Mouse (Mus musculus) adrenal gland, postnatal 4 days (tissue): ENCODE data around the gene Gmeb2. TPM values are rescaled to one million over a fixed set of nuclear protein-coding genes. Genes with fewer than 3 reads are reported as not detected.

Experiments
- DNase-seq, 2 experiments: peaks; one replicate each; pipeline ENCODE4 v3.0.0; 2021 to 2022; ENCODE audit warnings: low spot score in 2 of 2, mixed read lengths in 2 of 2
- long read RNA-seq, 2 experiments: library from polyadenylated mRNA; stranded (forward); transcript quantifications; one replicate each; pipeline ENCODE4 v2.0.0; 2021
- total RNA-seq, 2 experiments: library from RNA; stranded (reverse); gene quantifications; 2 replicates each; pipeline ENCODE4 v1.2.3; 2021

The Gmeb2 gene
- total RNA-seq, result 10 to 100 TPM; 27.9 to 30.8 TPM
- long read RNA-seq, experiment 1, partial matches to known transcripts, result 1 of 2 reads
- long read RNA-seq, experiment 1, other reads (novel, unspliced or antisense), result 1 of 2 reads
- long read RNA-seq, experiment 2, full-length matches to known transcripts, result 2 of 7 reads
- long read RNA-seq, experiment 2, partial matches to known transcripts, result 0 of 7 reads
- long read RNA-seq, experiment 2, other reads (novel, unspliced or antisense), result 5 of 7 reads

DNA sequence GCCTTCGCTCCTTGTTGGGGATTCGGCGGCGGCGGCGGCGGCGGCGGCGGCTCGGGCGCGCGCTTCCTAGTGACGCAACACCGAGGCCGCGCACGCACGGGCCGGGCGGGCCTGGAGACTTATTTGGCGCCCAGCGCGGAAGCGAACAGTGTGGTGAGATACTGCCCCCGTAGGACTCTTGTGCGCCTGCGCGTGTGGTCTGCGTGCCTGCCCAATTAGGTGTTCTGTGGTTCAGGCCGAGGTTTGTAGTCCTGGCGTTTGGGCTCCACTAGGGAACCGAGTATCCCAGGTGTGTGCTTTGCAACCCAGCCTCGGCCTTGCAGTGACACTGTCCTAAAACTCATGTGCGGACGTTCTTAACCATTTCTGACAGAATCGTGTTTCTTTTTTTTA lies at the start of gene Gmeb2:
TSS of gene Gmeb2 (minus strand) at position 78 of the 393 bp plus-strand sequence.
- DNase-seq, result peak; percentile 70 to 86

DNA sequence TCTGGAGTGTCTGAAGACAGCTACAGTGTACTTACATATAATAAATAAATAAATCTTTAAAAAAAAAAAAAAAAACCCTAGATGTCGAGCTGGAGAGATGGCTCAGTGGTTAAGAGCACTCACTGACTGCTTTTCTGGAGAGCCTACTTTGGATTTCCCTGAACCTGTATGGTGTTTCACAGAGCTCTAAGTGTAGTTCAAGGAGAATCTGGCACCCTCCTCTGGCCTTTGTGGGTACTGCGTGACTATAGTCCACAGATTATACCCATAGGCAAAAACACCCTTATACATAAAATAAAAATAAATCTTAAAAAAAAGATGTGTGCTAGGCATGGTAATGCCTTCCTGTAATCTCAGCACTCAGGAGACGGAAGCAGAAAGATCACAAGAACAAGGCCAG lies 46.2 kb upstream of the Gmeb2 start:
- DNase-seq, result no peak

DNA sequence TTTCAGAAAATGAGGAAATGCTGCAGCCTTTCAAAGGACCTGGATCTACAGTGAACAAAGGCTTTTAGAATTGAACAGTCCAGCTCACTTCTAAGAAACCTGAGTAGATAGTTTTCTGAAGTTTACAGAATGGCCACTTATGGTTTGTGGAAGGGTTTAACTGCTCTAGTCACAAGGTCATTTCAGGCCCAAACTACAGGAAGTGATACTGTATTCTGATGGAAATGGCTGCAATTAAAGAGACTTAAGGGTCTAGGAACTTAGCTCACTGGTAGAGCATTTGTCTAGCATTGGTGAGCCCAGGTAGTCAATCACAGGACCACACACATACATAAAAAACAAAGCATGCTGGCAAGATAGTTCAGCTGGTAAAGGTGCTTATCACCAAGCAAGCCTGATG lies 44.7 kb upstream of the Gmeb2 start:
- no peak for DNase-seq

DNA sequence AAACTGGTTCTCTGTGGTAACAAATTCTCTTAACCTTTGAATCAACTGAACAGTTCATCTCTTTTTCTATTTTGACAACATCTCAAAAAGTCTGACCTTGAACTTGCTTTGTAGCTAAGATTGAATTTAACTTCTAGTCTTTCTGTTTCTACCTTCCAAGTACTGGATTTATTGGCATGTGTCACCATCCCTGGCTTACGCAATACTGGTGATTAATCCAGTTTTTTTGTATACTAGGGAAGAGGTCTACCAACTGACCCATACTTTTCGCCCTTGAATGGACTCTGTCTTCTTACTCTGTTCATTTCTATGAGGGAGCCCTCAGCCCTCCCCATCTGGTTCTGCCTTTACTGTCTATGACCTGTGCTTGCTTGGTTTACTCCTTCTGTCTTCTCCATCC lies 38.3 kb upstream of the Gmeb2 start:
- DNase-seq, result no peak

GRCm38 (mm10) chr2:181322136-181322535 lies 34.3 kb upstream of the Gmeb2 start:
- DNase-seq, result no peak

GRCm38 (mm10) chr2:181320103-181320499 lies 32.3 kb upstream of the Gmeb2 start:
- no peak for DNase-seq

DNA sequence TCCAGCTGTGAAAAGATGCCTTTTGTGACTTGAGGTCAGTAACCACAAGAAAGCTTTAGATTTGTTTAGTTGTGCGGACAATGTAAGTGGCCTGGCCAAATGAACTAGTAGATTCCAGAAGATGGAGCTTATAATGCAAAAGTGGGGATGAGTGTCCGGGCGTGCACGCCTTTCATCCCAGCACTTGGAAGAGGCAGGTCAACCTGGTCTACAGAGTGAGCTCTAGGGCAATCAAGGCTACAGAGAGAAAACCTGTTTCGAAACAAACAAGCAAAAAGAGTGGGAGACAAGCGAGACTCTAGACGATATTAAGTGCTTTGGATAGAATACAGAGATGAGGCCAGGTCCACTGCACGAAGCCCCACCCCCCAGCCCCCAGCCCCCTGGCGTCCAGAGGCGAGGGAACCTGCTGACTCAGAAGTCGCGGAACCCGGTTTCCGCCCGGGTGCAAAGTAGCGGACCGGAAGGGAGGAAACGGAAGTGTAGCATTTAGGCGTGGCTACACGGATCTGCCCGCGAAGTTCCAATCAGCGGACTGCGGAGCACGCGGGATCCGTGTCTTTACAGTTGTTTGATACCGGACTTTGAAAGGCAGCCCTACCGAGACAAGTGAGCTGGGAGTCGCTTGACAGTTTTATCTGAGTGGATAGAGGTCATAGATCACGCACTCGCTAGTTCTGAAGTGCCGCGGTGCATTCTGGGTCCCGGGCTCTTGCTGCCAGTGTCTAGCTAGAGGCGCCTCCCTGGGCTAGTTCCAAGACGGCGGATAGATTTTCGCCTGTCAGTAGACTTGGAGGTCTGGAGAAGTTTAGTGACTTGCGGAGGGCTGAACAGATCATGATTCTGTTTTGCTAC lies 31.6 kb upstream of the Gmeb2 start, which contains the start of gene Rtel1:
TSS of gene Rtel1 (plus strand) at position 492 of the 855 bp plus-strand sequence.
- peak; percentile 57 to 64 for DNase-seq

DNA sequence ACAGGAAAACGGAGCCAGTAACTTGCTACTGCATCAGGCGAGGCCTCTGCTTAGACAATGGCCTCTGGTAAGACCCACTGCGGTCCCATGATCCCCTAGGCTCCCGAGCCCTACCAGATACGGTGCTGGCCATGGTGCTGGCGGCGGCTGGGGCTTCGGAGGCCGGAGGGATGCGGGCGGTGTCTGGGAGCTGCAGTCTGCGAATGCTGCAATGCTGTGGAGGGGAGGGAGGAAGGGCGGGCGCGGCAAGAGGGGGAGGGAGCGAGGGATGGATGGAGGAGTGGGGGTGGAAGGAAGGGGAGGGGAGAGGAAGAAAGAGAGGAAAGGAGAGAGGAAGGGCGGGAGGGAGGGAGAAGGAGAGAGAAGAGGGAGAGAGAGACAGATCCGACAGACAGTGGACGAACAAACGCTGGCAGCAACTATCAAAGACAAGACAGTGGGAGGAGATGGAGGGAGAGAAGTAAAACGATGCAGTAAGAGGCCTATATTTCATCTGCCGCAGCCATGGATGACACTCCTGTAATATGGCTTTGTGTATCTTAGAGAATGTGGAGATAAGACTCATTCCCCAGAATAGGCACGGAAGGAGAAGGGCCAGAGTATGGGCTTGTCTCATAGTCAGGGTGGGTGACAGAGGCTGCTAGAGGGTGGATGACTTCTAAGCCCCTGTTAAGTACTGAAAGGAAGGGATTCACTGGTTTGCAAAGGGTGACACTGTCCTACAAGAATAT lies 26.4 kb upstream of the Gmeb2 start, which contains the start of gene Stmn3:
TSS of gene Stmn3 (minus strand) at position 421 of the 731 bp plus-strand sequence.
- peak; percentile 53 to 55 for DNase-seq

GRCm38 (mm10) chr2:181313344-181314079 lies 25.7 kb upstream of the Gmeb2 start:
- DNase-seq, result no peak

- no peak for DNase-seq
Measured at GRCm38 (mm10) chr2:181313006-181313343, 25.1 kb upstream of the Gmeb2 start.

GRCm38 (mm10) chr2:181312435-181312834 lies 24.6 kb upstream of the Gmeb2 start:
- DNase-seq, result no peak

DNA sequence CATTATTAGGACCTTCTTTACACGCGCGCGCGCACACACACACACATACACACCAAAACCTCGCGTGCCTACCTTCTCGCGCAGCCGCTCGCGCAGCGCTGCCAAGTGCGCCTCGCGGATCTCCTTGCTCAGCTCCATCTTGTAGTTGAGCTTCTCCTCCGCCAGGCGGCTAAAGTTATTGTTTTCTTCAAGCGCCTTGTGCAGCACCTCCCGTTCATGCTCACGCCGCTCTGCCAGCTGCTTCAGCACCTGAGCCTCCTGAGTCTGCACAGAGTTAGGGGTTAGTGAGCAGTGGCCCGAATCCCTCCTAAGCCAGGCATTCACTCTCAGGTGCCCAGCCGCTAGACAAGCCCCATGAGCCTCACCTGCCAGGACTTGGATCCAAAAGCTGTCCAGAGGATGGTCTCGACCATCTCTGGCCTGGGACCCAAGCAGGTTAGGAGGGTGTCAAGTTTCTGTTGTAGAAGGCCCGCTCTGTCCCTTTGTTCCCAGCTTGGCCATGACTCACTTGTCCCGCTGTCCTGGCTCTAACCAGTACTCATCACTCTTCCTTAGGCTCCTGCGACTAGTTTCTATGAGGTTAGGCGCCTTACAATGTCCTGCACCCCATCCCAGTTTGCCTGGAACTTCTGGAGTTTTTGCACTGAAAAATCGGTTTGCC lies 19.4 kb upstream of the Gmeb2 start:
- no peak for DNase-seq

- DNase-seq, result no peak
Measured at GRCm38 (mm10) chr2:181304944-181305343, 17.1 kb upstream of the Gmeb2 start.

GRCm38 (mm10) chr2:181302041-181302440 lies 14.2 kb upstream of the Gmeb2 start:
- no peak for DNase-seq

- DNase-seq, result no peak
Measured at GRCm38 (mm10) chr2:181290937-181291336, 3.1 kb upstream of the Gmeb2 start.

GRCm38 (mm10) chr2:181288691-181289090 lies 856 bp upstream of the Gmeb2 start:
- no peak for DNase-seq

DNA sequence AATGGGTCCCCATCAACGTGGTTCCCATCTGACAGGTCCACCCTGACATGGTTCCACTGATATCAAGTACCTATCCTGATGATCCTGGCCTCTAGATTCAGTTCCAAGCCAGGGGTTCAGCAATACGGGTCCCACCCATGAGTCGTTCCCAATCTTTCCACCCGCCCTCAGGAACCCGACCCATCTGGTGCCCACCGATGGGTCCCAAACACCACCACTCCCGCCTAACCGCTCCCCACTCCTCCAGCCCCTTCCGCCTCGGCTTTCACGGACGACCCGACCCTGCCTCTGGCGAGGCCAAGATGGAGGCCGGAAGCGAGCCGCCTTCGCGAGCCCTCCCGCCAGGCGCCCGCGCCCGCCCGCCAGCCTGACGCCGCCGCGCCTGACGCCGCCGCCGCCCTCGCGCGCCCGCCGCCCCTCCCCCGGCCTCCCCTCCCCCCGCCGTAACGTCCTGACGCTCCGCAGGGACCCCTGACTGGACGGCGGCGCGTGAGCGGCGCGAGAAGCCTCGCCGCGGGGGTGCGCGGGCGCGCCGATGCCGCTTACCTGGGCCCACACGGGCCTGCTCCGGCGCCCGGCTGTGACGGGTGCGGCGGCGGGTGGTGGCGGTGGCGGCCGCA lies 387 bp downstream of the Gmeb2 start:
- peak; percentile 65 to 70 for DNase-seq

- no peak for DNase-seq
Measured at GRCm38 (mm10) chr2:181286629-181287337, 1.1 kb downstream of the Gmeb2 start.

GRCm38 (mm10) chr2:181279968-181280367 lies 7.9 kb downstream of the Gmeb2 start:
- no peak for DNase-seq
